ENCODE assay signal across 26 mouse cellular contexts in genomic region chr5:23626173-23626572, GRCm38 (mm10). TPM values are rescaled to one million over a fixed set of nuclear protein-coding genes. Genes with fewer than 3 reads are reported as not detected.
DNase-seq lines count a peak whose midpoint lies in the region; ATAC-seq lines count a peak whose summit lies in the region.
"Had no signal": no experiment of that assay in that cellular context is flagged by ENCODE, and none has a peak within 500 bp of the region (broad histone marks: within the 10 kb centered on the region; RNA-seq: fewer than 3 reads in every experiment).

No protein-coding gene starts in this region.

- H3K27ac ChIP-seq in heart, embryonic 12.5 days (ENCODE audit: poor library complexity, severe bottlenecking), result no peak overlapping the region
- H3K27ac ChIP-seq in hindbrain, embryonic 16.5 days (ENCODE audit: low read depth, low read length), result no peak overlapping the region
- no peak overlapping the region for H3K27ac ChIP-seq in forebrain, embryonic 15.5 days (replicated peaks)
- H3K27ac ChIP-seq: embryonic facial prominence, embryonic 13.5 days; embryonic facial prominence, embryonic 15.5 days; forebrain, embryonic 10.5 days; forebrain, embryonic 12.5 days had no signal

- no peaks in the 10 kb centered on the region for H3K9me3 ChIP-seq in heart, embryonic 12.5 days (replicated peaks)
- no peaks in the 10 kb centered on the region for H3K9me3 ChIP-seq in hindbrain, embryonic 16.5 days (ENCODE audit: control insufficient read depth, low read length)
- H3K9me3 ChIP-seq in forebrain, embryonic 15.5 days, result no peaks in the 10 kb centered on the region
- H3K9me3 ChIP-seq: embryonic facial prominence, embryonic 13.5 days; embryonic facial prominence, embryonic 15.5 days; forebrain, embryonic 10.5 days; forebrain, embryonic 12.5 days; G1E had no signal

- H3K27me3 ChIP-seq in heart, embryonic 12.5 days (replicated peaks), result no peaks in the 10 kb centered on the region
- H3K27me3 ChIP-seq in hindbrain, embryonic 16.5 days (replicated peaks; ENCODE audit: control insufficient read depth, insufficient read depth, low read length), result no peaks in the 10 kb centered on the region
- no peaks in the 10 kb centered on the region for H3K27me3 ChIP-seq in forebrain, embryonic 15.5 days
- H3K27me3 ChIP-seq: embryonic facial prominence, embryonic 13.5 days; embryonic facial prominence, embryonic 15.5 days; forebrain, embryonic 12.5 days; Patski had no signal

- H3K4me2 ChIP-seq in heart, embryonic 12.5 days, result no peak overlapping the region
- H3K4me2 ChIP-seq in hindbrain, embryonic 16.5 days (ENCODE audit: low read length), result no peak overlapping the region
- no peak overlapping the region for H3K4me2 ChIP-seq in forebrain, embryonic 15.5 days (replicated peaks)
- H3K4me2 ChIP-seq: embryonic facial prominence, embryonic 13.5 days; embryonic facial prominence, embryonic 15.5 days; forebrain, embryonic 12.5 days had no signal

- no peaks in the 10 kb centered on the region for H3K36me3 ChIP-seq in heart, embryonic 12.5 days
- H3K36me3 ChIP-seq in hindbrain, embryonic 16.5 days (ENCODE audit: control insufficient read depth, insufficient read depth, low read length), result no peaks in the 10 kb centered on the region
- H3K36me3 ChIP-seq in forebrain, embryonic 15.5 days, result no peaks in the 10 kb centered on the region
- H3K36me3 ChIP-seq: embryonic facial prominence, embryonic 13.5 days; embryonic facial prominence, embryonic 15.5 days; forebrain, embryonic 10.5 days; forebrain, embryonic 12.5 days; G1E had no signal

- peaks cover 26% of the 10 kb centered on the region for H3K4me1 ChIP-seq in heart, embryonic 12.5 days (replicated peaks)
- H3K4me1 ChIP-seq in hindbrain, embryonic 16.5 days (ENCODE audit: control insufficient read depth, insufficient read depth, low read depth, low read length), result no peaks in the 10 kb centered on the region
- H3K4me1 ChIP-seq in forebrain, embryonic 15.5 days, result 0 out of 2 replicates have a peak, but pooled peaks cover 5% of the 10 kb centered on the region
- H3K4me1 ChIP-seq: embryonic facial prominence, embryonic 15.5 days; forebrain, embryonic 12.5 days had no signal

- no peak for ATAC-seq in heart, embryonic 12.5 days (ENCODE audit: insufficient number of reproducible peaks, low FRiP score)
- peak; percentile 43 for ATAC-seq in CD4-positive, CD25-positive, alpha-beta regulatory T cell, adult 4 months
- peak; percentile 40 for ATAC-seq in activated CD4-positive, CD25-positive, alpha-beta regulatory T cell, adult 4 months
- no peak for ATAC-seq in hindbrain, embryonic 16.5 days
- ATAC-seq in forebrain, embryonic 15.5 days (replicated peaks), result no peak
- ATAC-seq: forebrain, embryonic 14.5 days; forebrain, postnatal 0 days had no signal

- H3K9ac ChIP-seq in heart, embryonic 12.5 days, result no peak overlapping the region
- no peak overlapping the region for H3K9ac ChIP-seq in hindbrain, embryonic 16.5 days (ENCODE audit: low read depth, low read length)
- no peak overlapping the region for H3K9ac ChIP-seq in forebrain, embryonic 15.5 days (replicated peaks)
- H3K9ac ChIP-seq: embryonic facial prominence, embryonic 13.5 days; embryonic facial prominence, embryonic 15.5 days; forebrain, embryonic 12.5 days; forebrain, postnatal 0 days had no signal

- DNase-seq in heart, adult 11 months, result peak; percentile 51
- no peak for DNase-seq in cerebellum, adult 18-20 months
- DNase-seq: adrenal gland, adult 2 months; adrenal gland, postnatal 10 days; adrenal gland, postnatal 25 days; B cell, adult 2 months; cerebellum, adult 11 months; cerebellum, adult 2 months; cerebellum, adult 9-10 months; cerebellum, postnatal 10 days; cerebellum, postnatal 25 days; embryo, embryonic 11 days; forebrain, postnatal 0 days had no signal

- H3K4me3 ChIP-seq in heart, embryonic 12.5 days, result no peak overlapping the region
- H3K4me3 ChIP-seq in hindbrain, embryonic 16.5 days (ENCODE audit: low read length), result no peak overlapping the region
- H3K4me3 ChIP-seq in forebrain, embryonic 15.5 days, result no peak overlapping the region
- H3K4me3 ChIP-seq: embryonic facial prominence, embryonic 13.5 days; embryonic facial prominence, embryonic 15.5 days; erythroblast, embryonic 14.5 days; forebrain, embryonic 10.5 days; forebrain, embryonic 12.5 days had no signal

- WGBS in heart, embryonic 12.5 days, result 77% methylated on average over 2 of the region's 2 CpGs
- 75% methylated on average over 2 of the region's 2 CpGs for WGBS in hindbrain, embryonic 16.5 days
- WGBS in forebrain, embryonic 15.5 days, result 24% methylated on average over 2 of the region's 2 CpGs

RNA-seq across cellular contexts. Expression of gene Srpk2, which starts 58.2 kb away (rescaled TPM):
- polyA plus RNA-seq in heart, embryonic 12.5 days (2016; fragmentation: Nextera tagmentation; extraction: Ambion mirVana), result 48.0 and 50.1 TPM in 2 replicates
- polyA plus RNA-seq in CD4-positive, CD25-positive, alpha-beta regulatory T cell, adult 4 months (2017; shearing (Covaris generic)), result 10 to 100 TPM; 85.5 to 86.7 TPM
- 10 to 100 TPM; 74.3 to 80.2 TPM for polyA plus RNA-seq in activated CD4-positive, CD25-positive, alpha-beta regulatory T cell, adult 4 months (2017; shearing (Covaris generic))
- 103 and 108 TPM in 2 replicates for polyA plus RNA-seq in hindbrain, embryonic 16.5 days (2015; fragmentation: Nextera tagmentation; extraction: Ambion mirVana)
- 96.2 and 99.9 TPM in 2 replicates for polyA plus RNA-seq in forebrain, embryonic 15.5 days (2015; fragmentation: Nextera tagmentation; extraction: Ambion mirVana)

Comparison
In these comparisons a context has a peak if more than half of its experiments do, and no peak if none do; other contexts are left out.
1. ATAC-seq: peak in CD4-positive, CD25-positive, alpha-beta regulatory T cell, adult 4 months (single experiment) and activated CD4-positive, CD25-positive, alpha-beta regulatory T cell, adult 4 months (single experiment); none in heart, embryonic 12.5 days (single experiment), hindbrain, embryonic 16.5 days (single experiment) and forebrain, embryonic 15.5 days (single experiment).